Mouse (Mus musculus) kidney, embryonic 15.5 days (tissue): ENCODE measurements at regions not wholly inside any gene's neighbourhood (a gene's known extent, or its start where the extent isn't known, plus 50 kb on each side); places are given as distances from the start of the nearest gene placed in this dataset.

Experiments
- ATAC-seq: fragments of 200-750 bp; cut with Nextera tagmentation; replicated peaks from 2 replicates; pipeline ENCODE4 v1.8.0; 2017; ENCODE audit warnings: moderate TSS enrichment; ENCODE audit not compliant: low FRiP score
- H3K27ac ChIP-seq: fragments of 300-500 bp; sonication (generic); 2 replicates; pipeline ENCODE4 v1.5.1; 2015; ENCODE audit warnings: mild to moderate bottlenecking, inconsistent platforms
- H3K27me3 ChIP-seq: fragments of 300-500 bp; sonication (generic); 2 replicates; pipeline ENCODE4 v1.6.1; 2015; ENCODE audit warnings: inconsistent platforms
- H3K36me3 ChIP-seq: fragments of 300-500 bp; sonication (generic); 2 replicates; pipeline ENCODE4 v1.6.1; 2015; ENCODE audit warnings: inconsistent platforms
- H3K4me1 ChIP-seq: fragments of 300-500 bp; sonication (generic); 2 replicates; pipeline ENCODE4 v1.6.1; 2015; ENCODE audit warnings: inconsistent platforms
- H3K4me2 ChIP-seq: fragments of 300-500 bp; sonication (generic); 2 replicates; pipeline ENCODE4 v1.6.1; 2015; ENCODE audit warnings: moderate library complexity, mild to moderate bottlenecking, inconsistent platforms
- H3K4me3 ChIP-seq: fragments of 300-500 bp; sonication (generic); replicated peaks from 2 replicates; pipeline ENCODE4 v1.5.1; 2015; ENCODE audit warnings: mild to moderate bottlenecking, inconsistent platforms
- H3K9ac ChIP-seq: fragments of 300-500 bp; sonication (generic); 2 replicates; pipeline ENCODE4 v1.6.1; 2015; ENCODE audit warnings: mild to moderate bottlenecking, inconsistent platforms
- H3K9me3 ChIP-seq: fragments of 300-500 bp; sonication (generic); replicated peaks from 2 replicates; pipeline ENCODE4 v1.6.1; 2016; ENCODE audit warnings: inconsistent platforms
- WGBS: fragments of 180-500 bp; shearing (Covaris S2); methylation state at CpG from one replicate; pipeline ENCODE4 v1.1.7; 2015; ENCODE audit warnings: mixed read lengths; 5-methylcytosine and 5-hydroxymethylcytosine counted together

DNA sequence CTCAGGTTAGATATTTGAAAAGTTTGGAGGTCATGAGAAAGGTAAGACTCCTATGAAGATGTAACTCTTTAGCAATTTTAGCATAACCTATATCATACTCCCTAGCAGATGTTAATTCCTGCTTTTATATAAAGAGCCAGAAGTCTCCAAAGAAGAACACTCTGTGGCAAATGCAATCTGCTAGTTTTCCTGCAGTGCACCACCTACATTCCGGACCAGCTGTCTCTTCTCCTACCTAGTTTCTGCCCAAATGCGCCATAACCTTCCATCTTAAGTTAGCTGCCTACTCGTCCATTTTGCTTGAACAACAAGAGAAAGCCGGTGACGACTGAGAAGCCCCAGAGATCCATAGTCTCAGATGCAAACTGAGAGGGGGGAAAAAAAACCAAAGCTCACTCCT lies 124.5 kb upstream of the Hmga2 start:
- ATAC-seq: no peak
- Histone ChIP-seq H3K9ac (no peak overlapping the region), H3K4me2 (no peak overlapping the region), H3K4me1 (peaks cover 5% of the 10 kb centered on the region), H3K36me3 (no peaks in the 10 kb centered on the region), H3K27me3 (no peaks in the 10 kb centered on the region), H3K27ac (no peak overlapping the region), H3K9me3 (no peaks in the 10 kb centered on the region), H3K4me3 (no peak overlapping the region)
- 88% methylated on average over 5 of the region's 5 CpGs for WGBS

DNA sequence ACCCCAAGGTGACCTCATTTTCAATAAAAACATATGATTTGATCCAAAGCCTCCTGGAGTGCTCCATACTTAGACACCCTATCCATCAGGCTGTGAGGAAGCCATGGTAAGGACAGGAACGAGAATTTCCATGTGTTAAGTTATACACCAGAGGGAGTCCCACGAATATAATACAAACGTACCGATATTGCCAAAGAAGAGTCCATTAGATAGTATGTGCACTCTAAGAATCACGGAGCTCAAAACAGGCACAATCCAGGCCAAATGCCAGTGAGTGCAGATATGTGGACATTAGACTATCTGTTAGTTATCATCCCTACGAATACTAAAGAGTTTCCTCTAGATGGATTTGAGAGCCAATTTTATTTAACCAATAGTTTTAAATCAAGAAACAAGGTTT lies 123.3 kb upstream of the Hmga2 start:
- H3K4me3 ChIP-seq: no peak overlapping the region
- H3K36me3 ChIP-seq: no peaks in the 10 kb centered on the region
- no peaks in the 10 kb centered on the region for H3K9me3 ChIP-seq
- no peak overlapping the region for H3K9ac ChIP-seq
- 82% methylated on average over 6 of the region's 6 CpGs for WGBS
- no peak overlapping the region for H3K4me2 ChIP-seq
- no peak for ATAC-seq
- no peaks in the 10 kb centered on the region for H3K27me3 ChIP-seq
- peaks cover 5% of the 10 kb centered on the region for H3K4me1 ChIP-seq
- H3K27ac ChIP-seq: no peak overlapping the region

DNA sequence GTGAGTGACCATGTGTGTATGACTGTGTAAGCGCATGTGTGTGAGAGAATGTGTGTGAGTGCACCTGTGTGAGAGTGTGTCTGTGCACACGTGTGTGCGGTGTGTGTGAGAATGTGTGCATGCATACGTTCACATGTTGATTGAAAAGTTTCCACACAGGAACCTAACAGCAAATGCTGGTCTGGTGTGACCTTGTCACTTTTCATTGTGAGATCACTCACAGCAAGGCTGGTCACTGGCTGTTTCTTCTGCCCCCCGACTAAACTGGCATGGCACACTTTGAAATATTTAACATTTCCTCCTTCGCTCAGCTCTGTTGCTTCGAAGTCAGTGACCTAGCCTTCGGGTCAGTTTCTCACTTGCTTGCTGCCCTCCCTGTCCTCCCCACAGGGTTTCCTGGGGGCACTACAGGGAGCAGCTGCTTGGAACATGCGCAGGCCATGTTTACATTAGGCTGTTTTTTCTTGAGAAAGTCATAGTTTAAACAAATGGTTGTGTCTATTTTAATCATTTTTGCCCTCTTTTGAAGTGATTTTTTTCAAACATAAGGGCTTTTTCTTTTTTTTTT lies 121.1 kb upstream of the Hmga2 start:
- no peak overlapping the region for H3K9ac ChIP-seq
- H3K4me2 ChIP-seq: no peak overlapping the region
- WGBS: 37% methylated on average over 9 of the region's 9 CpGs
- ATAC-seq: no peak
- H3K27ac ChIP-seq: peak overlapping the region; percentile 38; the same call in 1 of the 2 replicates
- peaks cover 8% of the 10 kb centered on the region; the same call in 1 of the 2 replicates for H3K9me3 ChIP-seq
- peaks cover 5% of the 10 kb centered on the region for H3K4me1 ChIP-seq
- no peaks in the 10 kb centered on the region for H3K36me3 ChIP-seq
- no peaks in the 10 kb centered on the region for H3K27me3 ChIP-seq
- no peak overlapping the region for H3K4me3 ChIP-seq

DNA sequence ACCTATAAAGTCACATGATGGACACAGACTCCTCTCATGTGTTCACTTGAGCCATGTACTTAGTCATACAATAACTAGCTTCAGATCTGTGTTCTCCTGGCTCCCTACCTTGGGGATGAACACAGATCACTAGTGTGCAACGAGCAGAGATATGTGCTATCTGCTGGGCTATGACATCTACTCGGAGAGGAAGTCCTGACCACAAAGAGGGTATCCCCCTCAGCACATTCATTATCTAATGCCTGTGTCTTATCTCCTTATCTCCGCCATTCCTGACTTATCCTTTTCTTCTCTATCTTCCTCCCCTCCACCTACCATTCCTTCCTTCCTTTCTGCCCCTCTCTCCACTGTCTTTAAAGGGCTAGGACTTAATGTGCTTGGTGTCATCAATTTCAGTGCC lies 118.9 kb upstream of the Hmga2 start:
- Histone ChIP-seq H3K36me3 (no peaks in the 10 kb centered on the region), H3K27ac (no peak overlapping the region), H3K9me3 (peaks cover 8% of the 10 kb centered on the region; the same call in 1 of the 2 replicates), H3K4me2 (no peak overlapping the region), H3K27me3 (no peaks in the 10 kb centered on the region), H3K4me3 (no peak overlapping the region), H3K9ac (no peak overlapping the region), H3K4me1 (peaks cover 5% of the 10 kb centered on the region)
- 90% methylated on average over 3 of the region's 3 CpGs for WGBS
- ATAC-seq: no peak

DNA sequence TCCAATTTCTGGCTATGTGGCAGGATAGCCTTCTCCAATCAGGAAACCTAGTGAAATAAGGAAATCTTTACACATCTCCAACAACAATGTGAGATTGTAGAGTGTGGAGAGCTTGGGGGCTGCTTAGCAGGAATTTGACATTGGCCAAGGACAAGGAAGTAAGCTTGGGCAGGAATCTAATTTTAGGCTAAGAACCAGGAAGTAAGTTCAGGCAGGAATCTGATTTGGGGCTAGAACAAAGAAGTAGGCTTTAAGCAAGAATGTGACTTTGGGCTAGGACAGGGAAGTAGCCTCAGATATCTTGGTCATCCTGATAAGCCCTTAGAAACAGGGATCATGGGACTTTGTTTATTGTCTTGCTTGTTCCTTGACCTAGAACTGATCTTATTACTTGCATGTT lies 117.6 kb upstream of the Hmga2 start:
- Histone ChIP-seq H3K4me1 (peaks cover 5% of the 10 kb centered on the region), H3K27ac (no peak overlapping the region), H3K4me3 (no peak overlapping the region), H3K9me3 (peaks cover 8% of the 10 kb centered on the region; the same call in 1 of the 2 replicates), H3K36me3 (no peaks in the 10 kb centered on the region), H3K9ac (no peak overlapping the region), H3K27me3 (no peaks in the 10 kb centered on the region), H3K4me2 (no peak overlapping the region)
- no peak for ATAC-seq

DNA sequence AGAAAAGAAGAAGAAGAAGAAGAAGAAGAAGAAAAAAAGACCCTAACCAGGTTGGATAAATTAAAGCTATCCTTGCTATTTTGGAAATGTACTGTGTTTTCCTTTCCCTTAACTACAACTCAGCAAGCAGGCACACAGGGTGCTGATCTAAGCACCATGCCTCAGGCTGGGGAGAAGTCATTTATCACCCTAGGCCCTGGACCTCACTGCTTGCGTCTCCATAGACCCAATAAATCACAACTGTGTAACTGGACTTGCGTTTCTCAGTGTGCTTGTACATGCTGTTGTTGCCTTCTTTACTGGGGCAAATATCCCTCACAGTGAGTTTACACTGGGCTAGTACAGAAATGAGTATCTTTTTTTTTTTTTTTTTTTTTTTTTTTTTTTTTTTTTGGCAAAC lies 113.4 kb upstream of the Hmga2 start:
- Histone ChIP-seq H3K36me3 (no peaks in the 10 kb centered on the region), H3K27me3 (no peaks in the 10 kb centered on the region), H3K27ac (no peak overlapping the region), H3K4me2 (no peak overlapping the region), H3K4me1 (no peaks in the 10 kb centered on the region), H3K9me3 (peaks cover 8% of the 10 kb centered on the region; the same call in 1 of the 2 replicates), H3K9ac (no peak overlapping the region), H3K4me3 (no peak overlapping the region)
- 14% methylated on average over 2 of the region's 2 CpGs for WGBS
- ATAC-seq: no peak

DNA sequence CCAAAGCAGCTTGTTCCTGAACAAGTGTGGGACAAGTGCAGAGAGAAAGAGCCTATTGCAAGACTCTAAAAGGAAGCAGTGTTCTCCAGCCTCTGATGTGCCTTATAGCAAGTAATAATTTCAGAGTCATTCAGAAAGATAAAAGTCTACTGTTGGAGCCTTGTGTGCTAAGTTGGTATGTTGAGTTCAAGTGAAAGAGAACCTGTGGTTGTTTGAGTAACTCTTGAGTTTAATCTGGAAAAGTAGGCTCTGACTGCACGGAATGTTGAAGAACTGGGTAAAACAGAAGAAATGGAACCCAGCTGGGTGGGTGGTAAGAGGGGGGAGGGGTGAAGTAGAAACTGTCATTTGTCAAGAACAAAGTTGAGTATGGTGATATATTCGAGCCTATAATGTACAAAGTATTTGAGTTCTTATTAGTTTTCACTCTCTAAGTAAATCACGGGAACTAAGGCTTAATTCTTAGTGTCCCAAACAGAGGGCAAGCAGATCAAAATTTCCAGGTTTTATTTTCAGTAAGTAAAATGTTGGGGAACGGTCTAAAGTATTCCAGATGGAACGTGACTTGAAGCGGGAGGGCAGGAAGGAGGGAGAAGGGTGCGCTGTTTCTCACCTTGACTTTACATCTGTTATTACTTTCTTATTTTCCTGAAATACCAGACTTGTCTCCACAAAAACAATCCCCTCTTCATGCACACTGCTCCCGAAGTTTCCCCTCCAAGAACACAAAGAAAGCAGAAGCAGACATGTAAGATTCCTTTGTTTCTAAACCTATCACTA lies 111.8 kb upstream of the Hmga2 start:
- Histone ChIP-seq H3K27ac (no peak overlapping the region), H3K36me3 (no peaks in the 10 kb centered on the region), H3K9ac (no peak overlapping the region), H3K9me3 (no peaks in the 10 kb centered on the region), H3K4me2 (no peak overlapping the region), H3K4me1 (peaks cover 3% of the 10 kb centered on the region), H3K27me3 (no peaks in the 10 kb centered on the region), H3K4me3 (no peak overlapping the region)
- no peak for ATAC-seq
- 68% methylated on average over 8 of the region's 8 CpGs for WGBS

DNA sequence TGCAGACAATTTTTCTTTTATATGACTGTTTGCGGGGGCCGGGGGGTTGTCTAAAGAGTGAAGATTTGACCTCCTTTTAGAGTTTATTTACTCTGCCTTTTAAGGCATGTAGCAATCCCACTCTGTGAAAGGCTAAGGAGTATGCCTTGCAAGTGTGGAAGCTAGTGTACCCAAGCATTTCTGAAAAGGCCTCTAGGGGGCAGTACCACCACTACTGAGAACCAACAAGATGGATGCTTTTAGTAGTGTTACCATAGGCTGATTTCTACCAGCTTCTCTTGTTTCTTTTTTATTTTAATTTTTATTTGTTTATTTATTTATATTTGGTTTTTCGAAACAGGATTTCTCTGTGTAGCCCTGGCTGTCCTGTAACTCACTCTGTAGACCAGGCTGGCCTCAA lies 110.9 kb upstream of the Hmga2 start:
- Histone ChIP-seq H3K9ac (no peak overlapping the region), H3K36me3 (no peaks in the 10 kb centered on the region), H3K4me3 (no peak overlapping the region), H3K27me3 (no peaks in the 10 kb centered on the region), H3K27ac (no peak overlapping the region), H3K4me2 (no peak overlapping the region), H3K4me1 (peaks cover 11% of the 10 kb centered on the region), H3K9me3 (no peaks in the 10 kb centered on the region)
- WGBS: 76% methylated on average over 3 of the region's 3 CpGs
- no peak for ATAC-seq

DNA sequence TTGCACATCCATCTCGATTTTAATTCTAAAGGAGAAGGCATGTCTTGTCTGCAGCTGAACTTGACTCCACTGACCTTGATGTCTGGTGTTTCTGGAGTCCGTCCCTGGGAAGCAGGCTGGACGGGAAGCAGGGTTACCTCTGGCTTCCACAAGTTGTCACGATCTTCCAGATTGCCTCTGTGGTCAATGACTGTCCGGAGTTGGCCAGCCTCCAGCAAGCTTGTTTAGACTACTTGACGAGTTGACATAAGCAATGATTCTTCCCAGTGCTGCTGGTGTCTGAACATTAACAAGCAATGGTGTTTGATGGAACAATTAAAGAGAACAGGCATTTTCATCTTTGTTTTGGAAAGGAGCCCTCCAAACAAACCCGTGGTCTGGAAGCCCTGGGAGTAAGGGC lies 106.2 kb upstream of the Hmga2 start:
- Histone ChIP-seq H3K4me3 (no peak overlapping the region), H3K9me3 (no peaks in the 10 kb centered on the region), H3K27me3 (no peaks in the 10 kb centered on the region), H3K9ac (no peak overlapping the region), H3K27ac (0 out of 2 replicates have a peak overlapping the region, but pooled peaks have one; percentile 41), H3K4me1 (peaks cover 18% of the 10 kb centered on the region), H3K4me2 (peak overlapping the region; percentile 37), H3K36me3 (no peaks in the 10 kb centered on the region)
- ATAC-seq: peak; percentile 54
- WGBS: 16% methylated on average over 7 of the region's 7 CpGs

DNA sequence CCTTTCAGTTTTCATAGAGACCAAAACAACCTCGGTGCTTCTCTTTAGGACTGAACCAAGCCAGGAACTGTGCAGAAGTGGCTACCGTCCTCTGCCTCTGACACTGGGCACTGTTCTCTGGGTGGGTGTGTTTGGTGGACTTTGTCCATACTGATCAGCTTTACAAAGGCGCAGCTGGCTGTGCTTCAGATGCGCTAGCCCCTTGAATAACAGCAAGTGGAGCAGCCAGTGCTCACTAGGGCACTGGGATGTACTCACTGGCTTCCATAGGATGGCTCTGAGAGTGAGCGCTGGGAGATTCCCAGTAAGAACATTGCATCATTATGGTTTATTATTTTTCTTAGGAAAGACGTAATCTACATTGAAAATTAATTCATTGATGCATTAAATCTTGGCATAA lies 105.3 kb upstream of the Hmga2 start:
- Histone ChIP-seq H3K36me3 (no peaks in the 10 kb centered on the region), H3K4me3 (no peak overlapping the region), H3K27me3 (no peaks in the 10 kb centered on the region), H3K9me3 (no peaks in the 10 kb centered on the region), H3K9ac (no peak overlapping the region), H3K4me2 (no peak overlapping the region), H3K27ac (peak overlapping the region; percentile 32; the same call in 1 of the 2 replicates), H3K4me1 (peaks cover 18% of the 10 kb centered on the region)
- ATAC-seq: no peak
- 88% methylated on average over 6 of the region's 6 CpGs for WGBS

DNA sequence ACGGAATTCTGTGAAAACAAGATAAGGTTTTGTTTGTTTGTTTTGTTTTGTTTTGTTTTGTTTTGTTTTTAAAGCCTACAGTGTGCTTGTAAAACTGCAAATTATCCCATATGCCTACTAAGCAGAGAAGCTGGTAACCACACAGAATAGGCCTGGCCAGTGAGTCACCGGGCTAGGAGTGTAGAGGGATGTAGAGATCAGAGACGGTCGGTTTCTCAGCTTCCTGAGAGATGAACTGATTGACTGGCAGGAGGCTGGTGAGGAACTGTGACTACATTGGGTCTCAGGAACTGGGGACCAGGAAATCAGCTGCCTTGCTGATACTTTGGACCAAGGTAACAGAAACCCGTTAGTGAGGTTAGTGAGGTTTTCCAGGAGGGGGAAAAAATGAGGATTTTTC lies 100.6 kb upstream of the Hmga2 start:
- H3K27me3 ChIP-seq: no peaks in the 10 kb centered on the region
- no peaks in the 10 kb centered on the region for H3K36me3 ChIP-seq
- 69% methylated on average over 5 of the region's 5 CpGs for WGBS
- H3K9ac ChIP-seq: no peak overlapping the region
- no peak overlapping the region for H3K4me3 ChIP-seq
- ATAC-seq: no peak
- H3K9me3 ChIP-seq: no peaks in the 10 kb centered on the region
- H3K4me1 ChIP-seq: peaks cover 8% of the 10 kb centered on the region
- H3K27ac ChIP-seq: no peak overlapping the region
- no peak overlapping the region for H3K4me2 ChIP-seq

DNA sequence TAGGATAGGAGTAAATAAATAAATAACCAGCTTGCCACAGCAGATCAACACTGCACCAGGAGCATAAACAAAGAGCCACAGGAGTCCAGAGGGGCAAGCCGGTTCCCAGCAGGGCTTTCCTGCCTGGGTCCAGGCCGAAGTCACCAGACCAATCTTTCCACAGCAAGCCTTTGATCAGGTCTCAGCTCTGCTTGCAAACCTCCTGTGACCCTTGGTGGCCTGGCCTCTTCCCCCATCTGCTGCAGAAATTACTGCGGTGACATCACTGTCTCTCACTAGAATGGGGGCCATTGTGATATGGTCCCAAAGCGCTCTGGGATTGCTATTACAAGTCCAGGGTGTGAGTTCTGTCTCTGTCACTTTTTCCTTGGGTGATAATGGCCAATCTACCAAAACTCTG lies 99.9 kb upstream of the Hmga2 start:
- WGBS: 32% methylated on average over 4 of the region's 4 CpGs
- H3K4me3 ChIP-seq: no peak overlapping the region

More for the DNA sequence above, 99.9 kb upstream of the Hmga2 start:
- H3K9ac ChIP-seq: no peak overlapping the region
- no peaks in the 10 kb centered on the region for H3K9me3 ChIP-seq
- no peak for ATAC-seq
- H3K27ac ChIP-seq: no peak overlapping the region
- H3K27me3 ChIP-seq: no peaks in the 10 kb centered on the region
- H3K4me2 ChIP-seq: no peak overlapping the region
- peaks cover 8% of the 10 kb centered on the region for H3K4me1 ChIP-seq
- H3K36me3 ChIP-seq: no peaks in the 10 kb centered on the region
